Mouse (Mus musculus) layer of hippocampus, adult 2 months (tissue): ENCODE results near the gene Plin3. TPM values are rescaled to one million over a fixed set of nuclear protein-coding genes. Genes with fewer than 3 reads are reported as not detected.

Source experiments
- DNase-seq, 2 experiments: peaks; one replicate each; pipeline ENCODE4 v3.0.0; 2022; ENCODE audit warnings: low spot score in 2 of 2
- H3K27ac ChIP-seq: fragments of 200-600 bp; 2 replicates; pipeline ENCODE4 v1.8.1; 2022
- H3K4me3 ChIP-seq: fragments of 200-600 bp; 2 replicates; pipeline ENCODE4 v1.8.1; 2022; ENCODE audit warnings: mild to moderate bottlenecking
- CTCF ChIP-seq: fragments of 200-600 bp; conservative IDR thresholded peaks from 2 replicates; pipeline ENCODE4 v1.8.1; 2022; ENCODE audit warnings: antibody characterized with exemption, mild to moderate bottlenecking, moderate library complexity
- microRNA-seq, 2 experiments: library from miRNA; unstranded; fragments of <30 nt; microRNA quantifications; one replicate each; pipeline ENCODE4 v1.2.0; 2021
- total RNA-seq, 2 experiments: library from RNA; stranded (reverse); gene quantifications; 2 replicates each; pipeline ENCODE4 v1.2.3; 2021

Plin3 gene
- total RNA-seq, 2 experiments from 2014 or later, result 16.8 to 17.2 TPM

DNA sequence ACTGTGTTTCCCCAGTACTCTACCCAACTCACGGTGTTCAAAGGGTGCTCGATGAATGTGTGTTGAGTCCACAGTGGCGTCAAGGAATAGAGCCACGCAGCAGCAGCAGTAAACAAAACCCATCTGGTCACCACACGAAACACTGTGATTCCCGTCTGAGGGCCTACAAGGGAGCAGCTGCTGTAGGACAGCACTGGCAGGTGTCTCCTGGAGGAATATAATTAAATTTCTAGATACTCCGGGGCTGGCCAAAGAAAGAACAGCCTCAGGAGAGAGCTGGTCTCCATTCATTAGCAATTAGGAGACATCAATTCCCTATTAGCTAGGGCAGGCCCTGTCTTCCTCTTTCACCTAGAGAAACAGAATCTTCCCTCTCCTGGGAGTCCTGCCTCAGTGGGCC is 47.1 kb downstream of the Plin3 start:
- DNase-seq, result no peak
- TF ChIP-seq CTCF, result no peak
- no peak overlapping the region for H3K4me3 ChIP-seq

DNA sequence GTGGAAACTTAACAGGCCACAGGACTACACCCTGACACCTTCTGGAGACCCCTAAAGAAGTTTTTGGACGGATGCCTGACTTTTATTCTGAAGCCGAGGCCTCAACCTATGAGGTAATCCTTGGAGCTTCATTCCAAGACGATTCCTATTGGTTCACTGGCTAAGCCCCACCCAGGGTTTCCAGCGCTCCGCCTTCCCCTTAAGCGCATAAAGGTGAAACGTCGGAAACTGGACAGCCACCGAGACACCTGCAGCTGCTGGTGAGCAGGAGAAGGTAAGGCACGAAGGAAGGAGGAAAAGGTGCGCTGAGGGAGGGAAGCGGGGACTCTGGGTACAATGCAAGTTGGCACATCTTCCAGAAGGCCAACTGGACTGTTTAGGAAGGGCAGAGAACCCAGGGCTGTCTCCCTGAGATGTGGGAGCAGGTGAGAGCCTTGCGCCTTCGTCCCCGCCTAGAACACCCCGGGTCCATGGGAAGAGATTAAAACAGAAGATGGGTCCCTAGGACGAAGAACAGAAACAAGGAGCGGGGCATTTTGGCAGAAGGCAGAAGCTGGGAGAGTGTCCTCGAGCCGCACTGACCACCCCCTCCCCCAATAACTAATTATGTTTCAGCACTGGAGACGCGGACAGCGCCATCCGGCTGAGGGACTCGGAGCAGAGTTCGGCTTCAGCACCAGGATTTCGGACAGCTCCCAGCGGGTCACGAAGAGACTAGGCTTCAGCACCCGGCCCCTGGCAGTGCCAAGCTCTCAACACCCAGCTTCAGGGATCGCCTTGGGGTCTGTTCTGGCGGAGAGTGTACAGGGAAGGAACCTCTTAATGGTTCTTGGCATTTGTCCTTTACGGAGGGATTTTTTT is 50.9 kb downstream of the Plin3 start:
- Histone ChIP-seq H3K4me3 (peak overlapping the region; percentile 54), H3K27ac (peak overlapping the region; percentile 92)
- TF ChIP-seq CTCF, result 0 out of 2 replicates have a peak, but pooled peaks have one; percentile 11
- peak; percentile 75 to 85 for DNase-seq

More for the DNA sequence above, 47.1 kb downstream of the Plin3 start:
- no peak overlapping the region for H3K27ac ChIP-seq

DNA sequence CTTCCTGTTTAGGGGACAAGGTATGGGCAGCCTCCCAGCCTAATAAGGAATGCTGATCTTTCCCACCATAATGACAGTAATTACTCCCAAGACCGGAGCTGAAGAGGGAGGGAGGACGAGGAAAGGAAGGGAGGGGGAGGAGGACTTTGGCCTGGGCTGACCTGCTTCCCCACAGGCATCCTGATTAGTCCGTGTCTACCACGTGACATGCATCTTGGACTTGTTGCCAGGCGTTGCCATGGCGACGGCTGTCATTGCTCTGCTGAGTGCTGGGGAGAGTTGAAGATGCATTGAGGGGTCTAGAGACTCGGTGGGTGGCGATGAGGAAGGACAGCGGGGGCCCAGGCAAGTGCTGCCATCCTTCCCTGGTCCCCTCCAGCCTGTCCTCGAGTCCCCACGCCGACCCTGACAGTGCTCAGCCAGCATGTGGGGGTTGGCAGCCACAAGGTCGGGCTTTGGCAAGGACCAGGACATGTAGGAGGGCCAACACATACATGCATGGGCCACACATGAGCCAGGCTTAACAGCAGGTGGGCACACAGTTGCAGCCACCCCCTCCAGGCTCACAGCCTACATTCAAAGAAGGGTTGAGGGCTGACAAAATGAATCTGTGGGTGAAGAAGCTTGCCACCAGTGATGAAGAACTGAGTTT is 58.7 kb downstream of the Plin3 start:
- H3K27ac ChIP-seq, result peak overlapping the region; percentile 95
- peak; percentile 85 to 91 for DNase-seq
- peak overlapping the region; percentile 19 for H3K4me3 ChIP-seq
- TF ChIP-seq CTCF, result no peak

DNA sequence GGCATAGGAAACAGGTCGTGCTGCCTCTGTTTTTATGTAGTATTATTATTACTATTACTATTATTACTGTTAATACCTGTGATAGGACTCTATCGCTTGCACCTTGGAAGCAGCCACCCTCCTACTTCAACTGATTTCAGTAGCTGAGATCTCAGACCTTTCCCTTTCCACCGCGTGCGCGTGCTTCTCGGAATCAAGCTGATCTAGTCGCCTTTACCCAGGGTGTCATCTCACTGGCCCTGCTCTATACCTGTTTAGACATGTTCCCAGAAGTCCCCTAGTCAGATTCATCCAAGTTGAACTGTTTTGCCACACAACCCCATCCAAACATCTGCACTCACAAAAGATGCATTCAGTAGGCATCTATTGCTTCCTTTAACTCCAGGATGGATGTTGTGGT is 59.3 kb downstream of the Plin3 start:
- no peak for DNase-seq
- no peak for TF ChIP-seq CTCF
- Histone ChIP-seq H3K4me3 (peak overlapping the region; percentile 19; the same call in 1 of the 2 replicates), H3K27ac (peak overlapping the region; percentile 95)

DNA sequence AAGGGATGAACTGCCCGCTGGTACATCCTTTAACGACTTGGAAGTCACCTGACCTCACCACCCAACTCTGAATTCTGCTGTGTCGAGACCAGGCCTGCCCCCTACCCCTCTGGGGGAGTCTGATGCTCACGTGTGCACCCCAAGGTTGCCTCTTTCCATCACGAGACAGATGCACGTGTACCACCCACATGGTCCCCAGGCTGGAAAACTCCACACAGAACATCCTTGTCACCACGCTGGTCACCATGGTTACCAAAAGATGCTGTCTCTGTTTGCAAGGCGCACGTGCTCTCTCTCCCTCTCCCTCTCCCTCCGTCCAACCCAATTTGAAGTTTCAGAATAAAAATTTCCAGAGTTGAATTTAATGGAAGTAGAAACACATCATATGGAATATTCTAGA is 62.7 kb downstream of the Plin3 start:
- H3K4me3 ChIP-seq, result no peak overlapping the region
- no peak for TF ChIP-seq CTCF
- H3K27ac ChIP-seq, result peak overlapping the region; percentile 90
- DNase-seq, result peak; percentile 74 to 88

Small RNA genes within 50 kb of the gene (microRNA-seq; reads per million reads assigned to microRNA genes)
- gene Mir7b, result 1,976 to 2,331 reads per million in 2 experiments

Other genes with a start within 250 kb of the Plin3 start
- gene Ubxn6, start 217.8 kb downstream of the Plin3 start, total RNA-seq, result 10 to 100 TPM; 82.9 to 89.3 TPM
- 100 to 1,000 TPM; 122 to 135 TPM for gene Hdgfl2, start 213.2 kb downstream of the Plin3 start, total RNA-seq
- 10 to 100 TPM in 1 of 2 experiments, 1 to 10 TPM in 1; 7.5 to 10.1 TPM for gene Plin4, start 183.1 kb downstream of the Plin3 start, total RNA-seq
- gene Plin5, start 175.3 kb downstream of the Plin3 start, total RNA-seq, result under 1 TPM; 0.54 to 0.76 TPM
- 1 to 10 TPM in 1 of 2 experiments, under 1 TPM in 1; 0.77 to 1.6 TPM for gene Lrg1, start 170.9 kb downstream of the Plin3 start, total RNA-seq
- gene Sema6b, start 152.5 kb downstream of the Plin3 start, total RNA-seq, result 100 to 1,000 TPM; 125 to 133 TPM
- gene Tnfaip8l1, start 130.4 kb downstream of the Plin3 start, total RNA-seq, result 1 to 10 TPM; 5.4 to 7.0 TPM
- 10 to 100 TPM; 40.6 to 41.1 TPM for gene Mydgf, start 109.0 kb downstream of the Plin3 start, total RNA-seq
- gene Dpp9, start 74.0 kb downstream of the Plin3 start, total RNA-seq, result 10 to 100 TPM; 65.3 to 66.1 TPM
- 10 to 100 TPM; 36.4 to 37.1 TPM for gene Fem1a, start 36.1 kb downstream of the Plin3 start, total RNA-seq
- 1 to 10 TPM; 6.1 to 7.1 TPM for gene Ticam1, start 16.1 kb downstream of the Plin3 start, total RNA-seq
- not detected for gene Arrdc5, start 7.4 kb upstream of the Plin3 start, total RNA-seq
- gene Uhrf1, start 10.4 kb upstream of the Plin3 start, total RNA-seq, result 1 to 10 TPM; 1.7 to 2.1 TPM
- 10 to 100 TPM; 87.8 to 96.3 TPM for gene Kdm4b, start 33.2 kb upstream of the Plin3 start, total RNA-seq
- 100 to 1,000 TPM; 666 to 670 TPM for gene Ptprs, start 183.6 kb upstream of the Plin3 start, total RNA-seq
- gene Znrf4, start 219.6 kb upstream of the Plin3 start, total RNA-seq, result not detected